Mouse (Mus musculus): ENCODE results near the gene Rps11. TPM values are rescaled to one million over a fixed set of nuclear protein-coding genes. Genes with fewer than 3 reads are reported as not detected.

Rps11 gene
- polyA plus RNA-seq, 1 experiment = 1,929 TPM

- H3K4me1 ChIP-seq (ENCODE audit: control insufficient read depth, insufficient read depth, low read length) = no peaks in the 10 kb centered on the region
- TF ChIP-seq POLR2A (IDR thresholded peaks at IDR 0.05; ENCODE audit: low read depth, low read length) = no peak
- TF ChIP-seq CTCF (IDR thresholded peaks at IDR 0.05; ENCODE audit: borderline replicate concordance, insufficient read depth, low read length) = no peak
- H3K4me3 ChIP-seq (ENCODE audit: insufficient read depth, low read length) = 0 out of 2 replicates have a peak within 1 kb of the TSS, but pooled peaks have one; percentile 1
- no peak within 1 kb of the TSS for H3K27ac ChIP-seq (ENCODE audit: insufficient read depth, low read length)
Measured at GRCm38 (mm10) chr7:45163735-45164490, 39.7 kb upstream of the Rps11 start, which contains the start of gene Slc17a7. TSS of gene Slc17a7 (plus strand) at chr7:45163949.

DNA sequence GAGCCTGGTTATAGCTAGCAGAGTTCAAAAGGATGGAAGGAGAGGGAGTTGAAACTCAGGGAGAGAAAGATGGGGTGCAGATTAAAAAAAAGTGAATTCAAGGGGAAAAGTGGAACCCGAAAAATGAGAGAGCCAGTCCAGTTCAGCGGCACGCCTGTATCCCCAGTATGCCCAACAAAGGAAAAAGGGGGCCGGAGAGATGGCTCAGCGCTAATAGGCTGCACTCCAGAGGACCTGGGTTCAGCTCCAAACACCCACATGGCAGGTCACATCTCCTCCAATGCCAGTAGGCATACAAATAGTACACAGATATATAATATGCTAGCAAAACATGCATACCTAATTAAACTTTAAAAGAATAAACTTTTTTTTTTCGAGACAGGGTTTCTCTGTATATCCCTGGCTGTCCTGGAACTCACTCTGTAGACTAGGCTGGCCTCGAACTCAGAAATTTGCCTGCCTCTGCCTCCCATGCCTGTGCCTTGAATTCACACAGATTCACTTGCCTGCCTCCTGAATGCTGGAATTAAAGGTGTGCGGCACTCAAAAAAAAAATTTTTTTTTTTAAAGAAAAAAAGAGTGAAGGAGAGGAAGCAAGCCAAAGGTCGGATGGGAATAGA is 38.9 kb upstream of the Rps11 start:
- TF ChIP-seq CTCF (IDR thresholded peaks at IDR 0.05; ENCODE audit: borderline replicate concordance, insufficient read depth, low read length) (no peak), POLR2A (IDR thresholded peaks at IDR 0.05; ENCODE audit: low read depth, low read length) (no peak)
- Histone ChIP-seq H3K4me1 (ENCODE audit: control insufficient read depth, insufficient read depth, low read length) (no peaks in the 10 kb centered on the region), H3K27ac (ENCODE audit: insufficient read depth, low read length) (no peak overlapping the region), H3K4me3 (ENCODE audit: insufficient read depth, low read length) (no peak overlapping the region)

DNA sequence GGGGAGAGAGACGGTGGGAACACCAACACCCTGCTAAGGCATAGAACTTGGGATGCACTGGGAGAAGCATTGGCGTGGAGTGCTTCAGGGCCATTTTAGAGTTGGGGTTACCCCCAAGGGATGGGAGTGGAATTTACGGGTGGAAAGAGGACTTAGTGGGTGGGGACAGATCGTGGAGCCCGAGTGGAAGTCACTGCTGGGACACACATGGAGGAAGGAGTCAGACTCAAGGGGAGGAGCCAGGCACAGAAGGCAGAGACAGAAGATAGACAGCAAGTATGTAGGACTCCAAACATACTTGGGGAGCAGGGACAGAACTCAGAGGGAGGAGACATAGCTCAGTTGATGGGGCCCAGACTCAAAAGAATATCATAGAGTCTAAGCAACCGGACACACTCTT is 38.3 kb upstream of the Rps11 start:
- H3K4me3 ChIP-seq (ENCODE audit: insufficient read depth, low read length) = no peak overlapping the region
- no peak overlapping the region for H3K27ac ChIP-seq (ENCODE audit: insufficient read depth, low read length)
- TF ChIP-seq CTCF (IDR thresholded peaks at IDR 0.05; ENCODE audit: borderline replicate concordance, insufficient read depth, low read length) (no peak), POLR2A (IDR thresholded peaks at IDR 0.05; ENCODE audit: low read depth, low read length) (no peak)
- H3K4me1 ChIP-seq (ENCODE audit: control insufficient read depth, insufficient read depth, low read length) = no peaks in the 10 kb centered on the region

DNA sequence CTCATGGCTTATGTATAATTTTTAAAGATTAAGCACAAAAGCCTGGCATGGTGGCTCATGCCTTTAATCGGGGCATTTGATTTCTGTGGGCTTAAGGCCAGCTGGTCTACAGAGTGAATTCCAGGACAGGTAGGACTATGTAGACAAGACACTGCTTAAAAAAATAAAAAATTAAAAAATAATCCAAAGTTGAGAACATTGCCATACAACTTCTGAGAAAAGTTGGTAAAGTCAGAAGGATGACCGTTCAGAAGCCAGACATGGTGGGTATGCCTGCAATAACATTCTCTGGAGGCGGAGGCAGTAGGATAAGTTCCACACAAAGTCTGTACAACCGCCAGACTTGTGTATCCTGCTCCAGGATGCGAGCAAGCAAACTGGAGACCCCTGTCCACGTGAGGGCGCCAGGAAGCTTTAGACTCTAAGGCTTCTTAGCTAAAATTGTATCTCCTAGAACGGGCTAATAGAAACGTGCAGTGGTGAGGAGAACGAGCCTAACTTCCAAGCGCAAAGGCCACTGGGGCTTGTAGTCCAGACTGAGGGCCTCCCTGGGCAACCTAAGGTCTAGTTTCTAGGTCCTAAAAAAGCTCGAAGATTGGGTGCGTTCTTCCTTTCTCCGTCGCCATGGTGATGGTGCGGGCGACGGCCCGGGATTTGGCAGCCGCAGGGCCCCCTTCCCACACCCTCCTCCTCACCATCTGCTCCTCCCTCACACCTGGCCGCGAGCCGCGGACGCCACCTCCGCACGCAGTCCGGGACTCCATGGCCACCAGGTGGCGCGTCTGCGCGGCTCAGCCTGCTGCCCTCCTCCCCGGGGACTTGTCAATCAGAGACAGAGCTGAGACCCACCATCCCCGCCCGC is 37.6 kb upstream of the Rps11 start:
- peak overlapping the region; percentile 27; the same call in 1 of the 2 replicates for H3K4me3 ChIP-seq (ENCODE audit: insufficient read depth, low read length)
- H3K4me1 ChIP-seq (ENCODE audit: control insufficient read depth, insufficient read depth, low read length) = no peaks in the 10 kb centered on the region
- no peak overlapping the region for H3K27ac ChIP-seq (ENCODE audit: insufficient read depth, low read length)
- TF ChIP-seq POLR2A (IDR thresholded peaks at IDR 0.05; ENCODE audit: low read depth, low read length) (no peak), CTCF (IDR thresholded peaks at IDR 0.05; ENCODE audit: borderline replicate concordance, insufficient read depth, low read length) (peak; percentile 96)

DNA sequence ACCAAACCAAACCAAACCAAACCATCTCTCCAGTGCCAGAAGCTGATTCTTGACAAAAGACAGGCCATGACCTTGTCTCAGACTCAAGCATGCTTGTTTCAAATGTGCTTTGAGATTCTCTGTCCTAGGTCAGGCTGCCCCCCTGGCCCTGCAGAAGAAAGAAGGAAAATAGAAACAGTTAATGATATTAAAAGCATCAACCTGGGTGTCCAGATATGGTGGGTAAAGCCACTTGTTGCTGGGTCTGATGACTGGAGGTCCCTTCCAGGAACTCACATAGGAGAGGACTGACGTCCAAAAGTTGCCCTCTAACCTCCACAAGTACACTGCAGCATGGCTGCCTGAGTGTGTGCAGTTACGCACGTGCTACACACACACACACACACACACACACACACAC is 36.6 kb upstream of the Rps11 start:
- TF ChIP-seq CTCF (IDR thresholded peaks at IDR 0.05; ENCODE audit: borderline replicate concordance, insufficient read depth, low read length) = no peak
- no peak for TF ChIP-seq POLR2A (IDR thresholded peaks at IDR 0.05; ENCODE audit: low read depth, low read length)
- H3K4me1 ChIP-seq (ENCODE audit: control insufficient read depth, insufficient read depth, low read length) = no peaks in the 10 kb centered on the region

GRCm38 (mm10) chr7:45160316-45160800 is 36.1 kb upstream of the Rps11 start:
- H3K4me3 ChIP-seq (ENCODE audit: insufficient read depth, low read length) = no peak overlapping the region
- no peak for TF ChIP-seq POLR2A (IDR thresholded peaks at IDR 0.05; ENCODE audit: low read depth, low read length)
- TF ChIP-seq CTCF (IDR thresholded peaks at IDR 0.05; ENCODE audit: borderline replicate concordance, insufficient read depth, low read length) = no peak

More for the DNA sequence above, 36.6 kb upstream of the Rps11 start:
- H3K4me3 ChIP-seq (ENCODE audit: insufficient read depth, low read length) = no peak overlapping the region
- H3K27ac ChIP-seq (ENCODE audit: insufficient read depth, low read length) = no peak overlapping the region

DNA sequence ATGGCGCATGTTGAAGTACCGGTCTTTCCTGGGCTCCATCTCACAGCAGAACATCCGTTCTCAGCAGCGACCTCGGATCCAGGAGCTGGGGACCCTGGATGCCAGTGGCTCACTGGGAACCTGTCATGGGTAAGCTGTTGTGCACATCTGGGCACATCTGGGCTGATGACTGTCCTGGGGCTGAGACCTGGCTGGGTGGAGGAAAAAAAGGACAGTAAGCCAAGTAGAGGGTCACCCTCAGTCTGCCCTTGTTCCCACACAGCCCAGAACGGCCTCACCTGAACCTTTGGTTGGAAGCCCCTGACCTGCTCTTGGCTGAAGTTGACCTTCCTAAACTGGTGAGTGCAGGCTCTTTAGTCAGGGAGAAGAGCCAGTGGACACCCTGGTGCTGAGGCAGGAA is 34.8 kb upstream of the Rps11 start:
- Histone ChIP-seq H3K27ac (ENCODE audit: insufficient read depth, low read length) (no peak overlapping the region), H3K4me3 (ENCODE audit: insufficient read depth, low read length) (no peak overlapping the region), H3K4me1 (ENCODE audit: control insufficient read depth, insufficient read depth, low read length) (no peaks in the 10 kb centered on the region)
- TF ChIP-seq POLR2A (IDR thresholded peaks at IDR 0.05; ENCODE audit: low read depth, low read length) = no peak
- TF ChIP-seq CTCF (IDR thresholded peaks at IDR 0.05; ENCODE audit: borderline replicate concordance, insufficient read depth, low read length) = no peak

More at GRCm38 (mm10) chr7:45160316-45160800, 36.1 kb upstream of the Rps11 start:
- no peak overlapping the region for H3K27ac ChIP-seq (ENCODE audit: insufficient read depth, low read length)
- no peaks in the 10 kb centered on the region for H3K4me1 ChIP-seq (ENCODE audit: control insufficient read depth, insufficient read depth, low read length)

- Histone ChIP-seq H3K4me3 (ENCODE audit: insufficient read depth, low read length) (no peak overlapping the region), H3K4me1 (ENCODE audit: control insufficient read depth, insufficient read depth, low read length) (no peaks in the 10 kb centered on the region)
- TF ChIP-seq CTCF (IDR thresholded peaks at IDR 0.05; ENCODE audit: borderline replicate concordance, insufficient read depth, low read length) = no peak
- TF ChIP-seq POLR2A (IDR thresholded peaks at IDR 0.05; ENCODE audit: low read depth, low read length) = no peak
Measured at GRCm38 (mm10) chr7:45157459-45157858, 33.2 kb upstream of the Rps11 start.

GRCm38 (mm10) chr7:45156206-45156605 is 32.0 kb upstream of the Rps11 start:
- TF ChIP-seq CTCF (IDR thresholded peaks at IDR 0.05; ENCODE audit: borderline replicate concordance, insufficient read depth, low read length) = no peak
- TF ChIP-seq POLR2A (IDR thresholded peaks at IDR 0.05; ENCODE audit: low read depth, low read length) = no peak

More at GRCm38 (mm10) chr7:45157459-45157858, 33.2 kb upstream of the Rps11 start:
- no peak overlapping the region for H3K27ac ChIP-seq (ENCODE audit: insufficient read depth, low read length)

More at GRCm38 (mm10) chr7:45156206-45156605, 32.0 kb upstream of the Rps11 start:
- H3K4me3 ChIP-seq (ENCODE audit: insufficient read depth, low read length) = no peak overlapping the region
- no peak overlapping the region for H3K27ac ChIP-seq (ENCODE audit: insufficient read depth, low read length)
- no peaks in the 10 kb centered on the region for H3K4me1 ChIP-seq (ENCODE audit: control insufficient read depth, insufficient read depth, low read length)
